Mouse (Mus musculus) hindbrain, embryonic 12.5 days (tissue): ENCODE results near the gene Ccdc167. TPM values are rescaled to one million over a fixed set of nuclear protein-coding genes. Genes with fewer than 3 reads are reported as not detected.

Experiments
- ATAC-seq: fragments of 200-750 bp; cut with Nextera tagmentation; 2 replicates; pipeline ENCODE4 v1.8.0; 2017; ENCODE audit warnings: moderate TSS enrichment; ENCODE audit not compliant: low FRiP score
- H3K27ac ChIP-seq: fragments of 300-500 bp; sonication (generic); 2 replicates; pipeline ENCODE4 v1.5.1; 2016; ENCODE audit warnings: mild to moderate bottlenecking
- H3K27me3 ChIP-seq: fragments of 300-500 bp; sonication (generic); 2 replicates; pipeline ENCODE4 v1.6.1; 2016; ENCODE audit warnings: mild to moderate bottlenecking
- H3K36me3 ChIP-seq: fragments of 300-500 bp; sonication (generic); 2 replicates; pipeline ENCODE4 v1.6.1; 2016; ENCODE audit warnings: mild to moderate bottlenecking
- H3K4me1 ChIP-seq: fragments of 300-500 bp; sonication (generic); 2 replicates; pipeline ENCODE4 v1.6.1; 2016
- H3K4me2 ChIP-seq: fragments of 300-500 bp; sonication (generic); replicated peaks from 2 replicates; pipeline ENCODE4 v1.6.1; 2016; ENCODE audit warnings: mild to moderate bottlenecking
- H3K4me3 ChIP-seq: fragments of 300-500 bp; sonication (generic); 2 replicates; pipeline ENCODE4 v1.5.1; 2016; ENCODE audit warnings: mild to moderate bottlenecking
- H3K9ac ChIP-seq: fragments of 300-500 bp; sonication (generic); 2 replicates; pipeline ENCODE4 v1.6.1; 2016; ENCODE audit warnings: mild to moderate bottlenecking, moderate library complexity
- H3K9me3 ChIP-seq: fragments of 300-500 bp; sonication (generic); replicated peaks from 2 replicates; pipeline ENCODE4 v1.6.1; 2016; ENCODE audit warnings: mild to moderate bottlenecking
- WGBS: fragments of 180-500 bp; shearing (Covaris S2); methylation state at CpG from one replicate; pipeline ENCODE4 v1.1.7; 2016; 5-methylcytosine and 5-hydroxymethylcytosine counted together
- polyA plus RNA-seq: library from polyadenylated mRNA; unstranded; fragments of >200 nt; fragmentation: Nextera tagmentation; extraction: Ambion mirVana; gene quantifications from 2 replicates; pipeline ENCODE4 v1.2.1, GENCODE M21; 2016

Ccdc167 gene
- polyA plus RNA-seq, 1 experiment from 2014 or later: 15.3 TPM

- 82% methylated on average over 4 of the region's 4 CpGs for WGBS
- H3K27me3 ChIP-seq: no peaks in the 10 kb centered on the region
- no peak overlapping the region for H3K27ac ChIP-seq
- no peaks in the 10 kb centered on the region for H3K4me1 ChIP-seq
- H3K9ac ChIP-seq: no peak overlapping the region
- H3K36me3 ChIP-seq: peaks cover 81% of the 10 kb centered on the region
- ATAC-seq: no peak
- no peak overlapping the region for H3K4me3 ChIP-seq
- no peak overlapping the region for H3K4me2 ChIP-seq
- H3K9me3 ChIP-seq: no peaks in the 10 kb centered on the region
These were observed 22.3 kb downstream of the Ccdc167 start for GRCm38 (mm10) chr17:29694516-29694915.

GRCm38 (mm10) chr17:29693571-29693970 lies 23.3 kb downstream of the Ccdc167 start:
- H3K4me1 ChIP-seq: no peaks in the 10 kb centered on the region
- H3K27ac ChIP-seq: no peak overlapping the region
- WGBS: 78% methylated on average over 2 of the region's 2 CpGs
- H3K4me2 ChIP-seq: no peak overlapping the region
- no peak overlapping the region for H3K4me3 ChIP-seq
- no peaks in the 10 kb centered on the region for H3K9me3 ChIP-seq
- peaks cover 77% of the 10 kb centered on the region for H3K36me3 ChIP-seq
- H3K27me3 ChIP-seq: no peaks in the 10 kb centered on the region
- no peak overlapping the region for H3K9ac ChIP-seq
- ATAC-seq: no peak

- ATAC-seq: no peak
- Histone ChIP-seq H3K4me3 (no peak overlapping the region), H3K4me2 (no peak overlapping the region), H3K9ac (no peak overlapping the region), H3K36me3 (peaks cover 75% of the 10 kb centered on the region), H3K9me3 (no peaks in the 10 kb centered on the region), H3K4me1 (no peaks in the 10 kb centered on the region), H3K27ac (no peak overlapping the region), H3K27me3 (no peaks in the 10 kb centered on the region)
- WGBS: 94% methylated on average over 2 of the region's 2 CpGs
These were observed 24.0 kb downstream of the Ccdc167 start for GRCm38 (mm10) chr17:29692827-29693226.

GRCm38 (mm10) chr17:29690257-29690656 lies 26.6 kb downstream of the Ccdc167 start:
- H3K36me3 ChIP-seq: peaks cover 76% of the 10 kb centered on the region

GRCm38 (mm10) chr17:29688610-29689009 lies 28.2 kb downstream of the Ccdc167 start:
- Histone ChIP-seq H3K9me3 (no peaks in the 10 kb centered on the region), H3K4me3 (no peak overlapping the region), H3K27ac (no peak overlapping the region), H3K9ac (no peak overlapping the region), H3K27me3 (no peaks in the 10 kb centered on the region), H3K4me2 (no peak overlapping the region), H3K4me1 (no peaks in the 10 kb centered on the region), H3K36me3 (peaks cover 76% of the 10 kb centered on the region)
- 95% methylated on average over 10 of the region's 10 CpGs for WGBS
- ATAC-seq: no peak

More at GRCm38 (mm10) chr17:29690257-29690656, 26.6 kb downstream of the Ccdc167 start:
- Histone ChIP-seq H3K27ac (no peak overlapping the region), H3K4me2 (no peak overlapping the region), H3K4me3 (no peak overlapping the region), H3K27me3 (no peaks in the 10 kb centered on the region), H3K4me1 (no peaks in the 10 kb centered on the region), H3K9ac (no peak overlapping the region), H3K9me3 (no peaks in the 10 kb centered on the region)
- no peak for ATAC-seq
- 83% methylated on average over 6 of the region's 6 CpGs for WGBS

GRCm38 (mm10) chr17:29687373-29687772 lies 29.5 kb downstream of the Ccdc167 start:
- 68% methylated on average over 6 of the region's 6 CpGs for WGBS
- Histone ChIP-seq H3K27me3 (no peaks in the 10 kb centered on the region), H3K4me1 (no peaks in the 10 kb centered on the region), H3K9ac (no peak overlapping the region), H3K4me2 (no peak overlapping the region), H3K9me3 (no peaks in the 10 kb centered on the region), H3K27ac (no peak overlapping the region), H3K4me3 (no peak overlapping the region), H3K36me3 (peaks cover 79% of the 10 kb centered on the region)
- no peak for ATAC-seq

GRCm38 (mm10) chr17:29686771-29687170 lies 30.1 kb downstream of the Ccdc167 start:
- Histone ChIP-seq H3K9ac (no peak overlapping the region), H3K4me2 (no peak overlapping the region), H3K36me3 (peaks cover 84% of the 10 kb centered on the region), H3K4me3 (no peak overlapping the region), H3K27ac (no peak overlapping the region), H3K9me3 (no peaks in the 10 kb centered on the region), H3K4me1 (no peaks in the 10 kb centered on the region), H3K27me3 (no peaks in the 10 kb centered on the region)
- no peak for ATAC-seq
- 98% methylated on average over 5 of the region's 5 CpGs for WGBS

GRCm38 (mm10) chr17:29684275-29684674 lies 32.6 kb downstream of the Ccdc167 start:
- ATAC-seq: no peak
- Histone ChIP-seq H3K4me3 (no peak overlapping the region), H3K9ac (no peak overlapping the region), H3K4me1 (no peaks in the 10 kb centered on the region), H3K4me2 (no peak overlapping the region), H3K36me3 (peaks cover 83% of the 10 kb centered on the region), H3K27ac (no peak overlapping the region), H3K27me3 (no peaks in the 10 kb centered on the region), H3K9me3 (no peaks in the 10 kb centered on the region)
- WGBS: 87% methylated on average over 4 of the region's 4 CpGs

GRCm38 (mm10) chr17:29683127-29683526 lies 33.7 kb downstream of the Ccdc167 start:
- H3K4me1 ChIP-seq: no peaks in the 10 kb centered on the region
- no peak overlapping the region for H3K4me3 ChIP-seq
- H3K9me3 ChIP-seq: no peaks in the 10 kb centered on the region
- no peaks in the 10 kb centered on the region for H3K27me3 ChIP-seq
- H3K27ac ChIP-seq: no peak overlapping the region
- WGBS: 76% methylated on average over 2 of the region's 2 CpGs
- peaks cover 86% of the 10 kb centered on the region for H3K36me3 ChIP-seq
- ATAC-seq: no peak
- H3K4me2 ChIP-seq: no peak overlapping the region
- H3K9ac ChIP-seq: no peak overlapping the region

- H3K4me3 ChIP-seq: no peak overlapping the region
These were observed 34.6 kb downstream of the Ccdc167 start for GRCm38 (mm10) chr17:29682261-29682660.

GRCm38 (mm10) chr17:29681669-29682068 lies 35.2 kb downstream of the Ccdc167 start:
- no peak overlapping the region for H3K27ac ChIP-seq
- no peaks in the 10 kb centered on the region for H3K4me1 ChIP-seq
- 93% methylated on average over 9 of the region's 9 CpGs for WGBS
- H3K4me3 ChIP-seq: no peak overlapping the region
- ATAC-seq: no peak
- H3K9me3 ChIP-seq: no peaks in the 10 kb centered on the region
- H3K4me2 ChIP-seq: no peak overlapping the region
- no peak overlapping the region for H3K9ac ChIP-seq
- H3K36me3 ChIP-seq: peaks cover 90% of the 10 kb centered on the region
- H3K27me3 ChIP-seq: no peaks in the 10 kb centered on the region

More at GRCm38 (mm10) chr17:29682261-29682660, 34.6 kb downstream of the Ccdc167 start:
- ATAC-seq: no peak
- WGBS: 74% methylated on average over 7 of the region's 7 CpGs
- H3K9me3 ChIP-seq: no peaks in the 10 kb centered on the region
- no peaks in the 10 kb centered on the region for H3K27me3 ChIP-seq
- H3K36me3 ChIP-seq: peaks cover 88% of the 10 kb centered on the region
- no peak overlapping the region for H3K27ac ChIP-seq
- no peaks in the 10 kb centered on the region for H3K4me1 ChIP-seq
- H3K9ac ChIP-seq: no peak overlapping the region
- no peak overlapping the region for H3K4me2 ChIP-seq

- no peak overlapping the region for H3K27ac ChIP-seq
- H3K9ac ChIP-seq: no peak overlapping the region
- ATAC-seq: no peak
- H3K4me3 ChIP-seq: no peak overlapping the region
- H3K4me2 ChIP-seq: no peak overlapping the region
- 93% methylated on average over 2 of the region's 2 CpGs for WGBS
- H3K4me1 ChIP-seq: no peaks in the 10 kb centered on the region
- H3K9me3 ChIP-seq: no peaks in the 10 kb centered on the region
- H3K27me3 ChIP-seq: no peaks in the 10 kb centered on the region
- H3K36me3 ChIP-seq: peaks cover 90% of the 10 kb centered on the region
These were observed 35.9 kb downstream of the Ccdc167 start for GRCm38 (mm10) chr17:29680921-29681320.

- H3K4me3 ChIP-seq: no peak overlapping the region
- ATAC-seq: no peak
- no peaks in the 10 kb centered on the region for H3K4me1 ChIP-seq
- no peak overlapping the region for H3K9ac ChIP-seq
- H3K9me3 ChIP-seq: no peaks in the 10 kb centered on the region
- no peaks in the 10 kb centered on the region for H3K27me3 ChIP-seq
- WGBS: 64% methylated on average over 2 of the region's 2 CpGs
- H3K4me2 ChIP-seq: no peak overlapping the region
- H3K36me3 ChIP-seq: peaks cover 90% of the 10 kb centered on the region
- H3K27ac ChIP-seq: peak overlapping the region; percentile 62; the same call in 1 of the 2 replicates
These were observed 36.7 kb downstream of the Ccdc167 start for GRCm38 (mm10) chr17:29680174-29680573.
